Mouse (Mus musculus): ENCODE measurements at regions not wholly inside any gene's neighbourhood (a gene's known extent, or its start where the extent isn't known, plus 50 kb on each side); places are given as distances from the start of the nearest gene placed in this dataset.

GRCm38 (mm10) chr9:46938628-46939027 lies 59.9 kb upstream of the Gm4791 start:
- ATAC-seq (replicated peaks), result no peak
- H3K9me3 ChIP-seq, result no peaks in the 10 kb centered on the region

GRCm38 (mm10) chr9:46925641-46926040 lies 72.9 kb upstream of the Gm4791 start:
- no peaks in the 10 kb centered on the region for H3K27me3 ChIP-seq (replicated peaks)
- H3K36me3 ChIP-seq (replicated peaks), result no peaks in the 10 kb centered on the region
- WGBS, result 68% methylated on average over 3 of the region's 3 CpGs
- H3K9me3 ChIP-seq, result no peaks in the 10 kb centered on the region
- no peak overlapping the region for H3K4me2 ChIP-seq
- no peak overlapping the region for H3K27ac ChIP-seq
- no peak overlapping the region for H3K9ac ChIP-seq
- no peak overlapping the region for H3K4me3 ChIP-seq
- no peaks in the 10 kb centered on the region for H3K4me1 ChIP-seq
- no peak for ATAC-seq (replicated peaks)

More at GRCm38 (mm10) chr9:46938628-46939027, 59.9 kb upstream of the Gm4791 start:
- Histone ChIP-seq H3K9ac (no peak overlapping the region), H3K4me1 (no peaks in the 10 kb centered on the region), H3K36me3 (replicated peaks) (no peaks in the 10 kb centered on the region), H3K27me3 (replicated peaks) (no peaks in the 10 kb centered on the region), H3K4me2 (no peak overlapping the region), H3K27ac (no peak overlapping the region), H3K4me3 (no peak overlapping the region)
- WGBS, result 85% methylated on average over 3 of the region's 3 CpGs

- Histone ChIP-seq H3K4me1 (no peaks in the 10 kb centered on the region), H3K36me3 (replicated peaks) (no peaks in the 10 kb centered on the region), H3K9me3 (no peaks in the 10 kb centered on the region), H3K9ac (no peak overlapping the region), H3K27me3 (replicated peaks) (no peaks in the 10 kb centered on the region), H3K4me2 (no peak overlapping the region), H3K27ac (no peak overlapping the region), H3K4me3 (no peak overlapping the region)
- WGBS, result 100% methylated on average over 1 of the region's 1 CpGs
- ATAC-seq (replicated peaks), result no peak
These were observed 78.5 kb upstream of the Gm4791 start for GRCm38 (mm10) chr9:46920081-46920480.

DNA sequence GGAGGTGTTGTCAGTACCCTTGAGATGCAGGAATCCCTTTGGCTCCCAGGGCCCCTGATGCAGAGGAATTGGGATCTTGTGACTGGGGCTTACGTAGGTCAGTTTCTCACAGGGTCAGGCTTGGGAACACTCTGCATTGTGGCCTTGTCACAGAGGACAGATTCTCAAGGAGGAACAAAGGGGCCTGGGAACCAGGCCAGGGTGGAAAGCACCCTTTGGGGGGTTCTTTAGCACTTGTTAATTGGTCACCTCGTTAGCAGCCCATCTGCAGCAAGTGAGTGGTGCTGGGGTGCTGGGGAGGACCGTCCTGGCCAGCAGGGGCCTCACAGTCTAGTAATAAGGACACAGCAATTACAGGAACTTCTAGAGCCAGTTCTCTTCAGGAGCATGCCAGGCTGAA lies 85.3 kb upstream of the Gm4791 start:
- Histone ChIP-seq H3K4me3 (no peak overlapping the region), H3K27ac (no peak overlapping the region), H3K36me3 (replicated peaks) (no peaks in the 10 kb centered on the region), H3K4me2 (no peak overlapping the region), H3K27me3 (replicated peaks) (no peaks in the 10 kb centered on the region), H3K9me3 (0 out of 2 replicates have a peak, but pooled peaks cover 3% of the 10 kb centered on the region), H3K4me1 (no peaks in the 10 kb centered on the region), H3K9ac (no peak overlapping the region)
- no peak for ATAC-seq (replicated peaks)
- 30% methylated on average over 3 of the region's 3 CpGs for WGBS

DNA sequence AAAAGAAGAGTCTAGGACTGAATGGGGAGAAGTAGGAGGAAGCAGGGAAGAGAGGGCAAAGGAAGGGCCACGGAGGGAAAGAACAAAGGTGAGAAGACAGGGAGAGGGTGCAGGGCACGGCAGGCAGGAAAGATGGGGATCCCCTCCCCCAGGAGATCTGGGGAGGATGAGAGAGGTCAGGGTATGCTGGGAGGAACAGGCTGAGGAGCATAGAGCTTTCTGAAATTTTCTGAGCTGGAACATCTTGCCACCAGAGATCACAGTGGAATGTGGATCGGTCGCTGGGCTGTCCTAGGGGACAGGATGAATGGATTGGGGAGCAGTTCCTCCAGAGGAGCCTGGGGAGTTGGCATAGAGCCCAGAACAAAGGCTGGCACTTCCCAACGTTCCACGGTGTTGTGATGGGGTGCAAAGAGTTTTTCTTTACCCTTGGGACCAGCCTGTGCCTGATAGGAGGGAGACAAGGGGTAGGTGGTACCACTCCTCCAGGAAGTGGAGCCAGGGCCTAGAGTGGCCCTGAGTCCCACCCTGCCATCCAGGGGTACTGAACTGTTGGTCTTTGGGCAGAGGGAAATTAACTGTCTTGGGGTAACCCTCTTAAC lies 89.0 kb upstream of the Gm4791 start:
- no peaks in the 10 kb centered on the region for H3K36me3 ChIP-seq (replicated peaks)
- no peak for ATAC-seq (replicated peaks)
- WGBS, result 52% methylated on average over 6 of the region's 6 CpGs

GRCm38 (mm10) chr9:46905081-46905480 lies 93.5 kb upstream of the Gm4791 start:
- ATAC-seq (replicated peaks), result no peak
- H3K36me3 ChIP-seq (replicated peaks), result no peaks in the 10 kb centered on the region
- no peaks in the 10 kb centered on the region for H3K4me1 ChIP-seq
- H3K9ac ChIP-seq, result no peak overlapping the region
- WGBS, result 87% methylated on average over 3 of the region's 3 CpGs
- no peak overlapping the region for H3K27ac ChIP-seq
- H3K9me3 ChIP-seq, result no peaks in the 10 kb centered on the region
- H3K4me3 ChIP-seq, result no peak overlapping the region
- H3K4me2 ChIP-seq, result no peak overlapping the region
- no peaks in the 10 kb centered on the region for H3K27me3 ChIP-seq (replicated peaks)

More for the DNA sequence above, 89.0 kb upstream of the Gm4791 start:
- no peak overlapping the region for H3K4me2 ChIP-seq
- H3K9ac ChIP-seq, result no peak overlapping the region
- H3K27ac ChIP-seq, result no peak overlapping the region
- H3K4me3 ChIP-seq, result no peak overlapping the region
- no peaks in the 10 kb centered on the region for H3K27me3 ChIP-seq (replicated peaks)
- H3K4me1 ChIP-seq, result no peaks in the 10 kb centered on the region
- H3K9me3 ChIP-seq, result 0 out of 2 replicates have a peak, but pooled peaks cover 3% of the 10 kb centered on the region

GRCm38 (mm10) chr9:46903491-46904220 lies 94.9 kb upstream of the Gm4791 start:
- H3K4me3 ChIP-seq, result no peak overlapping the region

GRCm38 (mm10) chr9:46899283-46899682 lies 99.3 kb upstream of the Gm4791 start:
- Histone ChIP-seq H3K27ac (no peak overlapping the region), H3K4me1 (no peaks in the 10 kb centered on the region), H3K27me3 (replicated peaks) (no peaks in the 10 kb centered on the region), H3K9me3 (no peaks in the 10 kb centered on the region), H3K4me3 (no peak overlapping the region), H3K4me2 (no peak overlapping the region), H3K36me3 (replicated peaks) (no peaks in the 10 kb centered on the region), H3K9ac (no peak overlapping the region)
- WGBS, result 59% methylated on average over 2 of the region's 2 CpGs
- ATAC-seq (replicated peaks), result no peak

More at GRCm38 (mm10) chr9:46903491-46904220, 94.9 kb upstream of the Gm4791 start:
- Histone ChIP-seq H3K27ac (no peak overlapping the region), H3K36me3 (replicated peaks) (no peaks in the 10 kb centered on the region), H3K4me1 (no peaks in the 10 kb centered on the region), H3K4me2 (no peak overlapping the region), H3K9ac (no peak overlapping the region), H3K9me3 (no peaks in the 10 kb centered on the region), H3K27me3 (replicated peaks) (no peaks in the 10 kb centered on the region)
- WGBS, result 61% methylated on average over 8 of the region's 8 CpGs
- ATAC-seq (replicated peaks), result no peak

DNA sequence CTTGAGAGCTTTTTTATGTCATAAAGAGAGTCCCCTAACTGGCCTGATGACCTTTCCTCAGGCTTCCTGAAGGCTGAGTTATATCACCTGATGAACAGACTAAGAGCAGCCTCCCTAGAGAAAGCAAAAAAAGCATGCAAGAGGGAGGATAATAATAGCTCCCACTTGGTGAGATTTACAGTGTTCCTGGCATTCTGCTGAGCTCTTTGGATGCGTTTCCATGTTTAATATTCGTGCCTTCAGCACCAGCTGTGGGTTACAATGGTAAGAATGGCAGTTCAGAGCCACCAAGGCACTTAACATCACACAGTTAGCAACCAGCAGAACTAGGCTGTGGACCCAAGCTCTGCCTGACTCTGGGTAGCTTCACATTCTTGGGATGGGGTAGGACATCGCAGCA lies 100.4 kb upstream of the Gm4791 start:
- no peaks in the 10 kb centered on the region for H3K9me3 ChIP-seq
- 73% methylated on average over 3 of the region's 3 CpGs for WGBS
- ATAC-seq (replicated peaks), result no peak
- no peak overlapping the region for H3K4me3 ChIP-seq
- no peak overlapping the region for H3K9ac ChIP-seq
- no peak overlapping the region for H3K27ac ChIP-seq
- no peaks in the 10 kb centered on the region for H3K27me3 ChIP-seq (replicated peaks)
- H3K4me2 ChIP-seq, result no peak overlapping the region
- H3K4me1 ChIP-seq, result no peaks in the 10 kb centered on the region
- no peaks in the 10 kb centered on the region for H3K36me3 ChIP-seq (replicated peaks)

GRCm38 (mm10) chr9:46891829-46892228 lies 106.7 kb upstream of the Gm4791 start:
- Histone ChIP-seq H3K9ac (no peak overlapping the region), H3K4me2 (no peak overlapping the region), H3K27ac (no peak overlapping the region), H3K36me3 (replicated peaks) (no peaks in the 10 kb centered on the region), H3K27me3 (replicated peaks) (no peaks in the 10 kb centered on the region), H3K9me3 (no peaks in the 10 kb centered on the region), H3K4me1 (no peaks in the 10 kb centered on the region), H3K4me3 (no peak overlapping the region)
- no peak for ATAC-seq (replicated peaks)
- 44% methylated on average over 1 of the region's 1 CpGs for WGBS

DNA sequence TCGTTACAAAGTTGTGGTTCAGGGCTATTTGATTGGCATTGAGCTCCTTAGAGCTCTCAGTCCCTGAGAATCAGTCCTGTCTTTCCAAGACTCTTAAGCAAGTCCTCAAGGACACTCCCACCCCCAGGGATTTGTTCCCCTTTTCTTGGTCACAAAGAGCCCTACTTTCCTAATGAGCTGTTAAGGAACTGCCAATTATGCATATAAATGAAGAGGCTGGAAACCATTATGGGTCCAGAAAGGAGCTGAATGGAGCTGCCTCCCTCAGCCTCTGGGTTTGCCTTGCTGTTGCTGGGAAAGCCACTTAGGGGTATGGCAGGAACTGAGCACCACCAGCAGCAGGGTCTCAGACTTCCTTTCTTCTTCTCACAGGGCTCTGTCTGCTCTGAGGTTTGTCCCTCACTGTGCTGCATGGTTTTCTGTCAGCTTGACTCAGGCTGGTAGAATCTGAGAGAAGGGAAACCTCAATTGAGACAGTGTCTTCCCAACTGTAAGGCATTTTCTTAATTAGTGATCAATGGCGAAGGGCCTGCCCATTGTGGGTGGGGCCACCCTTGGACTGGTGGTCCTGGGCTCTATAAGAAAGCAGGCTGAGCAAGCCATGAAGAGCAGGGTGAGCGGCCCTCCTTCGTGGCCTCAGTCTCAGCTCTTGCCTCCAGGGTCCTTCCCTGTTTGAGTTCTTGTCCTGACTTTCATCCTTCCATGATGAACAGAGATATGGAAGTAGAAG lies 108.4 kb upstream of the Gm4791 start:
- H3K27me3 ChIP-seq (replicated peaks), result no peaks in the 10 kb centered on the region
- H3K4me3 ChIP-seq, result no peak overlapping the region
- WGBS, result 72% methylated on average over 4 of the region's 4 CpGs
- no peak overlapping the region for H3K9ac ChIP-seq
- H3K4me1 ChIP-seq, result no peaks in the 10 kb centered on the region
- no peaks in the 10 kb centered on the region for H3K9me3 ChIP-seq
- H3K36me3 ChIP-seq (replicated peaks), result no peaks in the 10 kb centered on the region
- no peak overlapping the region for H3K4me2 ChIP-seq
- H3K27ac ChIP-seq, result no peak overlapping the region
- ATAC-seq (replicated peaks), result no peak

GRCm38 (mm10) chr9:46871211-46871994 lies 127.1 kb upstream of the Gm4791 start:
- Histone ChIP-seq H3K27ac (no peak overlapping the region), H3K9ac (no peak overlapping the region), H3K36me3 (replicated peaks) (no peaks in the 10 kb centered on the region), H3K4me2 (no peak overlapping the region), H3K9me3 (no peaks in the 10 kb centered on the region), H3K4me1 (no peaks in the 10 kb centered on the region), H3K4me3 (no peak overlapping the region), H3K27me3 (replicated peaks) (no peaks in the 10 kb centered on the region)
- no peak for ATAC-seq (replicated peaks)
- 80% methylated on average over 8 of the region's 8 CpGs for WGBS
